Mouse (Mus musculus) v-Abl transformed pro-B cells (cell line): Measurements from ENCODE around the gene Pcnx3.

ENCODE experiments used
- in situ Hi-C, 2 experiments: fragments of 400-800 bp; cut with MboI; formaldehyde crosslinking; loops; one replicate each; pipeline ENCODE4 v1.15.1; 2025; ENCODE audit not compliant: unreplicated experiment in 2 of 2

The Pcnx3 gene

GRCm38 (mm10) chr19:5685861-5686260 lies 2.8 kb downstream of the Pcnx3 start:
- in situ Hi-C loops, result no loop called here

- in situ Hi-C loops, result no loop called here
Observed at GRCm38 (mm10) chr19:5685431-5685830, 3.3 kb downstream of the Pcnx3 start.

- in situ Hi-C loops, result no loop called here
Observed at GRCm38 (mm10) chr19:5684985-5685384, 3.7 kb downstream of the Pcnx3 start.

- in situ Hi-C loops, result no loop called here
Observed at GRCm38 (mm10) chr19:5684236-5684635, 4.5 kb downstream of the Pcnx3 start.

GRCm38 (mm10) chr19:5680432-5680831 lies 8.3 kb downstream of the Pcnx3 start:
- in situ Hi-C loops, result no loop called here

GRCm38 (mm10) chr19:5668372-5668771 lies 20.3 kb downstream of the Pcnx3 start:
- in situ Hi-C loops, result no loop called here

GRCm38 (mm10) chr19:5666386-5666785 lies 22.3 kb downstream of the Pcnx3 start:
- in situ Hi-C loops, result no loop called here

GRCm38 (mm10) chr19:5665465-5665864 lies 23.2 kb downstream of the Pcnx3 start:
- in situ Hi-C loops, result no loop called here

GRCm38 (mm10) chr19:5664669-5665257 lies 23.9 kb downstream of the Pcnx3 start:
- in situ Hi-C loops, result no loop called here

- in situ Hi-C loops, result no loop called here
Observed at GRCm38 (mm10) chr19:5662981-5663913, 25.5 kb downstream of the Pcnx3 start, which contains the start of gene Sipa1. Sipa1 (minus strand) TSS chr19:5663707.

GRCm38 (mm10) chr19:5662310-5662709 lies 26.4 kb downstream of the Pcnx3 start:
- in situ Hi-C loops, result no loop called here

GRCm38 (mm10) chr19:5660942-5661751 lies 27.6 kb downstream of the Pcnx3 start:
- in situ Hi-C loops, result no loop called here

- in situ Hi-C loops, result no loop called here
Observed at GRCm38 (mm10) chr19:5654720-5655298, 33.9 kb downstream of the Pcnx3 start.

GRCm38 (mm10) chr19:5653969-5654719 lies 34.6 kb downstream of the Pcnx3 start:
- in situ Hi-C loops, result no loop called here

- in situ Hi-C loops, result no loop called here
Observed at GRCm38 (mm10) chr19:5652570-5652969, 36.1 kb downstream of the Pcnx3 start.

- in situ Hi-C loops, result no loop called here
Observed at GRCm38 (mm10) chr19:5651502-5652274, 37.0 kb downstream of the Pcnx3 start.

GRCm38 (mm10) chr19:5649298-5649741 lies 39.4 kb downstream of the Pcnx3 start:
- in situ Hi-C loops, result no loop called here

GRCm38 (mm10) chr19:5648401-5649297 lies 40.1 kb downstream of the Pcnx3 start:
- in situ Hi-C loops, result no loop called here
